23 mouse cellular contexts compared by ENCODE assay signal in the genomic region with DNA sequence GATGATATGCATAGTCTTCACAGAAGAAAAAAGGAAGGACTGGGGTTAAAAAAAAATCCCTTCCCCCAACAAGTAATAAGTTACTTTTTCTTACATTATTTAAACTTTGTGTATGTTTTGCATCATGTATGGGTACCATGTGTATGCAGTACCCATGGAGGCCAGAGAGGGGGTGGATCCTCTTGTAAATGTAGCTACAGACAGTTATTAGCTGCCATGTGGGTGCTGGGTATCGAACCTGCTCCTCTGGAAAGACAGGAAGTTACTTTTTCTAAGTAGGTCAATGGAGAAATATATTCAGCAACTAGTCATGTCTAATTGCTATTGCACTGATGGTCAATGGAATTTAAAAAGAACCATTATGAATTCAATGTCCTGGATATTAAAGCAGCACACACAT. TPM values are rescaled to one million over a fixed set of nuclear protein-coding genes. Genes with fewer than 3 reads are reported as not detected.
DNase-seq lines count a peak whose midpoint lies in the region; ATAC-seq and TF ChIP-seq lines count a peak whose summit lies in the region.
"Had no signal": no experiment of that assay in that cellular context is flagged by ENCODE, and none has a peak within 500 bp of the region (broad histone marks: within the 10 kb centered on the region; RNA-seq: fewer than 3 reads in every experiment).

No protein-coding gene starts in this region.

- no peak overlapping the region for H3K27ac ChIP-seq in layer of hippocampus, adult 2 months
- no peak overlapping the region for H3K27ac ChIP-seq in CH12.LX (ENCODE audit: insufficient read depth, low read depth)
- H3K27ac ChIP-seq in hindbrain, postnatal 0 days = no peak overlapping the region
- H3K27ac ChIP-seq: embryonic facial prominence, embryonic 12.5 days; forebrain, embryonic 15.5 days; gastrocnemius, adult 2 months; hindbrain, embryonic 10.5 days; hindbrain, embryonic 15.5 days; intestine, embryonic 15.5 days; limb, embryonic 13.5 days; midbrain, embryonic 13.5 days; neural tube, embryonic 13.5 days had no signal

- TF ChIP-seq EP300 in CH12.LX (IDR thresholded peaks at IDR 0.05; ENCODE audit: low read length) = no peak

- H3K9me3 ChIP-seq in CH12.LX (replicated peaks; ENCODE audit: low read length) = no peaks in the 10 kb centered on the region
- no peaks in the 10 kb centered on the region for H3K9me3 ChIP-seq in hindbrain, postnatal 0 days (ENCODE audit: low read length)
- H3K9me3 ChIP-seq: embryonic facial prominence, embryonic 12.5 days; forebrain, embryonic 15.5 days; hindbrain, embryonic 10.5 days; hindbrain, embryonic 15.5 days; intestine, embryonic 15.5 days; limb, embryonic 13.5 days; midbrain, embryonic 13.5 days; neural tube, embryonic 13.5 days had no signal

- H3K27me3 ChIP-seq in CH12.LX (replicated peaks) = no peaks in the 10 kb centered on the region
- H3K27me3 ChIP-seq in hindbrain, postnatal 0 days (ENCODE audit: insufficient read depth, low read length) = no peaks in the 10 kb centered on the region
- H3K27me3 ChIP-seq: embryonic facial prominence, embryonic 12.5 days; forebrain, embryonic 15.5 days; hindbrain, embryonic 15.5 days; intestine, embryonic 15.5 days; limb, embryonic 13.5 days; midbrain, embryonic 13.5 days; neural tube, embryonic 13.5 days had no signal

- dilution Hi-C loops in CH12.LX (cut with MboI; ENCODE audit: extremely low pct_ligation_motif_present, extremely low pct_unique_long_range_greater_than_20kb, low sequenced_read_pairs) = no loop called here

- H3K4me1 ChIP-seq in CH12.LX (ENCODE audit: control insufficient read depth in 1 of 2, insufficient read depth in 2 of 2) = peaks cover 11 to 54% of the 10 kb centered on the region in 2 experiments; a peak in 3 of 4 replicates
- no peaks in the 10 kb centered on the region for H3K4me1 ChIP-seq in hindbrain, postnatal 0 days (ENCODE audit: insufficient read depth, low read length)
- H3K4me1 ChIP-seq: intestine, embryonic 15.5 days had no signal

- ATAC-seq in hindbrain, postnatal 0 days = no peak
- ATAC-seq: activated CD4-positive, CD25-positive, alpha-beta regulatory T cell, adult 4 months; forebrain, embryonic 15.5 days; intestine, embryonic 15.5 days; midbrain, embryonic 13.5 days had no signal

- in situ Hi-C loops in CH12.LX (cut with MboI; ENCODE audit: low pct_ligation_motif_present, low pct_unique_long_range_greater_than_20kb, low sequenced_read_pairs) = loop anchor here (25.0 kb wide), 1 partner anchor 466 kb away; a partner anchor contains a TSS

- H3K36me3 ChIP-seq in CH12.LX (replicated peaks in 1 of 2; ENCODE audit: control insufficient read depth in 1 of 2, insufficient read depth in 1 of 2, low read length in 1 of 2) = peaks cover 0 to 2% of the 10 kb centered on the region in 2 experiments
- H3K36me3 ChIP-seq in hindbrain, postnatal 0 days (ENCODE audit: insufficient read depth, low read length) = no peaks in the 10 kb centered on the region
- H3K36me3 ChIP-seq: embryonic facial prominence, embryonic 12.5 days; forebrain, embryonic 15.5 days; hindbrain, embryonic 10.5 days; hindbrain, embryonic 15.5 days; intestine, embryonic 15.5 days; limb, embryonic 13.5 days; midbrain, embryonic 13.5 days; neural tube, embryonic 13.5 days had no signal

- TF ChIP-seq CTCF in layer of hippocampus, adult 2 months (conservative IDR thresholded peaks at IDR 0.05) = peak; percentile 47
- TF ChIP-seq CTCF in CH12.LX (conservative IDR thresholded peaks at IDR 0.05 in 1 of 2, IDR thresholded peaks at IDR 0.05 in 1 of 2; ENCODE audit: low read depth in 2 of 2, low read length in 2 of 2) = peak in 1 of 2 experiments; percentile 4; a peak in 1 of 4 replicates
- TF ChIP-seq CTCF in hindbrain, postnatal 0 days (IDR thresholded peaks at IDR 0.05; ENCODE audit: low read depth) = no peak; the same call in 1 of the 2 replicates

- TF ChIP-seq POLR2A in CH12.LX (IDR thresholded peaks at IDR 0.05; ENCODE audit: low read depth, low read length) = no peak

- DNase-seq in layer of hippocampus, adult 2 months (ENCODE audit: low spot score in 2 of 2) = no peak
- no peak for DNase-seq in layer of hippocampus, adult 9-10 months (ENCODE audit: low spot score)
- peak; percentile 68 for DNase-seq in 416B (ENCODE audit: low read depth)
- peak; percentile 37 for DNase-seq in CH12.LX (ENCODE audit: extremely low read depth)
- DNase-seq in induced T-regulatory cell, adult 2 months (ENCODE audit: low read depth) = peak; percentile 35
- DNase-seq in ovary, adult 18-20 months (ENCODE audit: low spot score) = no peak
- no peak for DNase-seq in hindbrain, postnatal 0 days (ENCODE audit: low spot score)
- no peak for DNase-seq in kidney, postnatal 10 days
- DNase-seq: gastrocnemius, adult 2 months; gastrocnemius, postnatal 36 days; heart, postnatal 14 days; thymus, adult 18-20 months; thymus, postnatal 36 days had no signal

- no peak overlapping the region for H3K9ac ChIP-seq in CH12.LX (ENCODE audit: insufficient read depth, low read depth)
- H3K9ac ChIP-seq in hindbrain, postnatal 0 days (replicated peaks; ENCODE audit: low read length) = no peak overlapping the region
- H3K9ac ChIP-seq: embryonic facial prominence, embryonic 12.5 days; forebrain, embryonic 15.5 days; hindbrain, embryonic 15.5 days; intestine, embryonic 15.5 days; limb, embryonic 13.5 days; midbrain, embryonic 13.5 days; neural tube, embryonic 13.5 days had no signal

- no peak overlapping the region for H3K4me3 ChIP-seq in layer of hippocampus, adult 2 months
- no peak overlapping the region for H3K4me3 ChIP-seq in CH12.LX (replicated peaks in 1 of 3; ENCODE audit: low read depth in 2 of 3, low read length in 2 of 3, poor library complexity in 1 of 3)
- H3K4me3 ChIP-seq in hindbrain, postnatal 0 days (ENCODE audit: low read length) = no peak overlapping the region
- H3K4me3 ChIP-seq: embryonic facial prominence, embryonic 12.5 days; forebrain, embryonic 15.5 days; gastrocnemius, adult 2 months; hindbrain, embryonic 10.5 days; hindbrain, embryonic 15.5 days; intestine, embryonic 15.5 days; limb, embryonic 13.5 days; midbrain, embryonic 13.5 days; neural tube, embryonic 13.5 days had no signal

- H3K4me2 ChIP-seq in CH12.LX (ENCODE audit: insufficient read depth, low read depth, poor library complexity, severe bottlenecking) = no peak overlapping the region
- no peak overlapping the region for H3K4me2 ChIP-seq in hindbrain, postnatal 0 days (ENCODE audit: low read depth, low read length)
- H3K4me2 ChIP-seq: embryonic facial prominence, embryonic 12.5 days; forebrain, embryonic 15.5 days; hindbrain, embryonic 15.5 days; intestine, embryonic 15.5 days; limb, embryonic 13.5 days; liver, embryonic 11.5 days; midbrain, embryonic 13.5 days; neural tube, embryonic 13.5 days had no signal

- H3K79me2 ChIP-seq in CH12.LX (replicated peaks; ENCODE audit: control insufficient read depth, extremely low read depth, insufficient read depth, poor library complexity, severe bottlenecking) = no peaks in the 10 kb centered on the region

- no peak for TF ChIP-seq RAD21 in CH12.LX (IDR thresholded peaks at IDR 0.05; ENCODE audit: low read depth, low read length)

- WGBS in hindbrain, postnatal 0 days = 86% methylated on average over 1 of the region's 1 CpGs

TF ChIP-seq in CH12.LX, 34 proteins besides CTCF, POLR2A, EP300 and RAD21:
- no peak for TF ChIP-seq JUND (conservative IDR thresholded peaks at IDR 0.05; ENCODE audit: low read depth, low read length)
- TF ChIP-seq JUN (IDR thresholded peaks at IDR 0.05; ENCODE audit: insufficient read depth, low read depth, low read length) = no peak
- TF ChIP-seq PAX5 (IDR thresholded peaks at IDR 0.05; ENCODE audit: low read length) = no peak
- no peak for TF ChIP-seq RCOR1 (conservative IDR thresholded peaks at IDR 0.05; ENCODE audit: low read depth, low read length)
- no peak for TF ChIP-seq SMC3 (IDR thresholded peaks at IDR 0.05; ENCODE audit: low read depth, low read length)
- no peak for TF ChIP-seq IRF4 (IDR thresholded peaks at IDR 0.05; ENCODE audit: low read depth, low read length)
- no peak for TF ChIP-seq ELF1 (IDR thresholded peaks at IDR 0.05; ENCODE audit: low read depth, low read length)
- TF ChIP-seq NELFE (IDR thresholded peaks at IDR 0.05; ENCODE audit: low read depth, low read length) = no peak
- no peak for TF ChIP-seq GABPA (IDR thresholded peaks at IDR 0.05; ENCODE audit: insufficient replicate concordance, low read depth, low read length)
- TF ChIP-seq CHD2 (IDR thresholded peaks at IDR 0.05; ENCODE audit: low read length) = no peak
- no peak for TF ChIP-seq ZNF384 (IDR thresholded peaks at IDR 0.05; ENCODE audit: low read depth, low read length)
- TF ChIP-seq E2F4 (IDR thresholded peaks at IDR 0.05; ENCODE audit: insufficient replicate concordance, low read depth, low read length) = no peak
- no peak for TF ChIP-seq NRF1 (IDR thresholded peaks at IDR 0.05; ENCODE audit: low read depth, low read length)
- no peak for TF ChIP-seq ETS1 (conservative IDR thresholded peaks at IDR 0.05; ENCODE audit: low read depth, low read length)

RNA-seq across cellular contexts. Expression of a gene that starts 3.2 kb away (rescaled TPM):
- total RNA-seq in layer of hippocampus, adult 2 months (2021) = 10 to 100 TPM; 13.0 to 14.7 TPM
- total RNA-seq in CH12.LX (2012; rRNA removed) = 14.6 and 14.7 TPM in 2 replicates
- 23.7 and 24.5 TPM in 2 replicates for total RNA-seq in CH12.LX (2014; rRNA removed)
- 29.4 and 31.6 TPM in 2 replicates for polyA plus RNA-seq in CH12.LX (2012; ENCODE audit: insufficient read length, low read depth)
- total RNA-seq in hindbrain, postnatal 0 days (2014; rRNA removed) = 13.1 and 18.4 TPM in 2 replicates
- 12.8 and 15.2 TPM in 2 replicates for polyA plus RNA-seq in hindbrain, postnatal 0 days (2015; fragmentation: Nextera tagmentation; extraction: Ambion mirVana)

RNA-seq across cellular contexts. Expression of a gene that starts 32.6 kb away (rescaled TPM):
- total RNA-seq in layer of hippocampus, adult 2 months (2021) = 10 to 100 TPM; 32.8 to 38.4 TPM
- total RNA-seq in CH12.LX (2012; rRNA removed) = 593 and 709 TPM in 2 replicates
- total RNA-seq in CH12.LX (2014; rRNA removed) = 1,628 and 1,755 TPM in 2 replicates
- 694 and 715 TPM in 2 replicates for polyA plus RNA-seq in CH12.LX (2012; ENCODE audit: insufficient read length, low read depth)
- total RNA-seq in hindbrain, postnatal 0 days (2014; rRNA removed) = 61.0 and 101 TPM in 2 replicates
- polyA plus RNA-seq in hindbrain, postnatal 0 days (2015; fragmentation: Nextera tagmentation; extraction: Ambion mirVana) = 258 and 271 TPM in 2 replicates

RNA-seq across cellular contexts. Expression of a gene that starts 59.0 kb away (rescaled TPM):
- total RNA-seq in layer of hippocampus, adult 2 months (2021) = 10 to 100 TPM; 46.1 to 47.1 TPM
- total RNA-seq in CH12.LX (2012; rRNA removed) (12.2 and 14.0 TPM in 2 replicates), CH12.LX (2014; rRNA removed) (28.0 and 31.1 TPM in 2 replicates)
- 23.6 and 26.1 TPM in 2 replicates for polyA plus RNA-seq in CH12.LX (2012; ENCODE audit: insufficient read length, low read depth)
- total RNA-seq in hindbrain, postnatal 0 days (2014; rRNA removed) = 25.9 and 32.7 TPM in 2 replicates
- polyA plus RNA-seq in hindbrain, postnatal 0 days (2015; fragmentation: Nextera tagmentation; extraction: Ambion mirVana) = 26.3 and 27.1 TPM in 2 replicates

Comparison
In these comparisons a context has a peak if more than half of its experiments do, and no peak if none do; other contexts are left out.
1. DNase-seq: peak in 416B (single experiment), CH12.LX (single experiment) and induced T-regulatory cell, adult 2 months (single experiment); none in layer of hippocampus, adult 2 months (0 of 2), layer of hippocampus, adult 9-10 months (single experiment), ovary, adult 18-20 months (single experiment), hindbrain, postnatal 0 days (single experiment) and kidney, postnatal 10 days (single experiment).